Comparison of ENCODE assay signal across 15 mouse cellular contexts in the genomic region with DNA sequence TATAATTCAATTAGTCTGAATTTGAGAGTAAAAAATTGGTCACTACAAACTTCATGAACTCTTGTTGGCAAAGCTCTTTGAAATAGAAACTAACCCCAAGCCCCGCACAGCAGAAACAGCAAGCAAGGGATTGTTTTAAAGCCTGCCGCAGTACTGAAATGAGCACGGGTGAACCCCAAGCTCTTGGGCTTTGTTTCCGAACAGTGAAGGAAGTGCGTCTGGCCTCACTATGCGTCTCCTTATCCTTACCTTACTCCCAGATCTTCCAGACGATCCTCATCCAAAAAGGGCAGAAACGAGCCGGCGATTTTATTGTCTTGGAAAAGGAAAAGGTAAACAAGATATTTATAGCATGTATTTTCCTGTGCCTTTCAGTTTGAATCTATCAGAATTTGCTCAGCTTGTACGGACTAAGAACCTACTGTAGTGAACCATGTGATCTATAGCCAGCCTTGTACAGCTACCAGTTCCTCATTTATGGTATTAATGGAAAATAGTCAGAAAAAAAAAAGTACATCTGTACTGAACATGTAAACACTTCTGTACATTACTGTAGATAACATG. TPM values are rescaled to one million over a fixed set of nuclear protein-coding genes. Genes with fewer than 3 reads are reported as not detected.
DNase-seq lines count a peak whose midpoint lies in the region; ATAC-seq and TF ChIP-seq lines count a peak whose summit lies in the region.
"Had no signal": no experiment of that assay in that cellular context is flagged by ENCODE, and none has a peak within 500 bp of the region (broad histone marks: within the 10 kb centered on the region; RNA-seq: fewer than 3 reads in every experiment).

No protein-coding gene starts in this region.

- DNase-seq in heart, adult 8-10 months (ENCODE audit: low spot score), result no peak
- DNase-seq in B cell, adult 2 months, result peak; percentile 51 to 55
- DNase-seq in kidney, adult 2 months, result no peak
- no peak for DNase-seq in right cerebral cortex, postnatal 14 days
- DNase-seq: cerebellum, adult 11 months; heart, postnatal 4 days; midbrain, embryonic 14.5 days had no signal

- H3K4me1 ChIP-seq in heart, embryonic 16.5 days (ENCODE audit: control insufficient read depth, insufficient read depth, low read length), result peaks cover 14% of the 10 kb centered on the region; the same call in 1 of the 2 replicates
- H3K4me1 ChIP-seq in bone marrow macrophage, adult 2 months (ENCODE audit: control insufficient read depth, insufficient read depth, low read length), result peaks cover 20% of the 10 kb centered on the region
- peaks cover 19% of the 10 kb centered on the region for H3K4me1 ChIP-seq in liver, embryonic 16.5 days (ENCODE audit: control insufficient read depth, low read depth, low read length)
- H3K4me1 ChIP-seq in kidney, adult 2 months (ENCODE audit: control insufficient read depth, insufficient read depth, low read length), result no peaks in the 10 kb centered on the region
- peaks cover 8% of the 10 kb centered on the region; the same call in 1 of the 2 replicates for H3K4me1 ChIP-seq in kidney, embryonic 16.5 days (ENCODE audit: insufficient read depth, low read length)

- H3K27ac ChIP-seq in heart, embryonic 16.5 days (ENCODE audit: low read length), result no peak overlapping the region
- H3K27ac ChIP-seq in bone marrow macrophage, adult 2 months (ENCODE audit: insufficient read depth, low read depth, low read length), result peak overlapping the region; percentile 96
- H3K27ac ChIP-seq in liver, embryonic 16.5 days (ENCODE audit: low read length), result 0 out of 2 replicates have a peak overlapping the region, but pooled peaks have one; percentile 5
- H3K27ac ChIP-seq in kidney, adult 2 months (ENCODE audit: insufficient read depth, low read depth, low read length), result no peak overlapping the region
- H3K27ac ChIP-seq in kidney, embryonic 16.5 days (ENCODE audit: low read length), result no peak overlapping the region
- H3K27ac ChIP-seq: kidney, postnatal 0 days; limb, embryonic 15.5 days had no signal

- H3K4me3 ChIP-seq in heart, embryonic 16.5 days (ENCODE audit: low read length), result no peak overlapping the region
- peak overlapping the region; percentile 76 for H3K4me3 ChIP-seq in bone marrow macrophage, adult 2 months (ENCODE audit: insufficient read depth, low read length)
- peak overlapping the region; percentile 38 for H3K4me3 ChIP-seq in liver, embryonic 16.5 days (ENCODE audit: low read depth, low read length)
- no peak overlapping the region for H3K4me3 ChIP-seq in kidney, adult 2 months (ENCODE audit: insufficient read depth, low read depth, low read length)
- H3K4me3 ChIP-seq in kidney, embryonic 16.5 days (ENCODE audit: low read length), result no peak overlapping the region
- H3K4me3 ChIP-seq: limb, embryonic 15.5 days had no signal

- H3K9me3 ChIP-seq in heart, embryonic 16.5 days (replicated peaks; ENCODE audit: control insufficient read depth, low read length), result no peaks in the 10 kb centered on the region
- no peaks in the 10 kb centered on the region for H3K9me3 ChIP-seq in liver, embryonic 16.5 days (replicated peaks; ENCODE audit: control insufficient read depth, low read length)
- H3K9me3 ChIP-seq in kidney, embryonic 16.5 days (ENCODE audit: low read length), result no peaks in the 10 kb centered on the region
- H3K9me3 ChIP-seq: limb, embryonic 15.5 days had no signal

- H3K27me3 ChIP-seq in heart, embryonic 16.5 days (ENCODE audit: control insufficient read depth, insufficient read depth, low read length), result no peaks in the 10 kb centered on the region
- no peaks in the 10 kb centered on the region for H3K27me3 ChIP-seq in liver, embryonic 16.5 days (ENCODE audit: control insufficient read depth, insufficient read depth, low read depth, low read length)
- H3K27me3 ChIP-seq in kidney, adult 2 months (replicated peaks; ENCODE audit: control insufficient read depth, insufficient read depth, low read length), result no peaks in the 10 kb centered on the region
- H3K27me3 ChIP-seq in kidney, embryonic 16.5 days (ENCODE audit: insufficient read depth, low read length), result no peaks in the 10 kb centered on the region
- H3K27me3 ChIP-seq: limb, embryonic 15.5 days had no signal

- 68% methylated on average over 11 of the region's 11 CpGs for WGBS in heart, embryonic 16.5 days
- WGBS in liver, embryonic 16.5 days (ENCODE audit: insufficient replicate concordance), result 28% methylated on average over 11 of the region's 11 CpGs
- 61% methylated on average over 11 of the region's 11 CpGs for WGBS in kidney, adult 2 months
- 68% methylated on average over 11 of the region's 11 CpGs for WGBS in kidney, embryonic 16.5 days

- no peak for TF ChIP-seq POLR2A in bone marrow macrophage, adult 2 months (IDR thresholded peaks at IDR 0.05; ENCODE audit: borderline replicate concordance, low read depth, low read length)
- no peak for TF ChIP-seq POLR2A in kidney, adult 2 months (IDR thresholded peaks at IDR 0.05; ENCODE audit: low read depth, low read length)

- peak overlapping the region; percentile 3; the same call in 1 of the 2 replicates for H3K4me2 ChIP-seq in heart, embryonic 16.5 days (ENCODE audit: low read depth, low read length)
- H3K4me2 ChIP-seq in liver, embryonic 16.5 days (ENCODE audit: low read depth, low read length), result peak overlapping the region; percentile 21
- H3K4me2 ChIP-seq in kidney, embryonic 16.5 days (replicated peaks; ENCODE audit: low read depth, low read length), result no peak overlapping the region
- H3K4me2 ChIP-seq: limb, embryonic 15.5 days had no signal

- no peak for ATAC-seq in heart, embryonic 16.5 days (replicated peaks; ENCODE audit: extremely low read depth, insufficient read depth, low FRiP score)
- no peak for ATAC-seq in liver, embryonic 16.5 days (ENCODE audit: low read depth)
- no peak for ATAC-seq in kidney, embryonic 16.5 days (ENCODE audit: low FRiP score, low TSS enrichment)

- no peak for TF ChIP-seq CTCF in bone marrow macrophage, adult 2 months (IDR thresholded peaks at IDR 0.05; ENCODE audit: low read depth, low read length)
- no peak for TF ChIP-seq CTCF in kidney, adult 2 months (conservative IDR thresholded peaks at IDR 0.05; ENCODE audit: insufficient read depth, insufficient read length, low read depth, low read length)

- peaks cover 2% of the 10 kb centered on the region; the same call in 1 of the 2 replicates for H3K36me3 ChIP-seq in heart, embryonic 16.5 days (ENCODE audit: control insufficient read depth, insufficient read depth)
- H3K36me3 ChIP-seq in liver, embryonic 16.5 days (ENCODE audit: control insufficient read depth, insufficient read depth), result no peaks in the 10 kb centered on the region
- no peaks in the 10 kb centered on the region for H3K36me3 ChIP-seq in kidney, adult 2 months (ENCODE audit: control insufficient read depth, insufficient read depth, low read length)
- H3K36me3 ChIP-seq in kidney, embryonic 16.5 days (ENCODE audit: insufficient read depth, low read length), result 0 out of 2 replicates have a peak, but pooled peaks cover 8% of the 10 kb centered on the region

- no peak overlapping the region for H3K9ac ChIP-seq in heart, embryonic 16.5 days (ENCODE audit: low read length)
- H3K9ac ChIP-seq in liver, embryonic 16.5 days (ENCODE audit: low read depth, low read length), result 0 out of 2 replicates have a peak overlapping the region, but pooled peaks have one; percentile 4
- no peak overlapping the region for H3K9ac ChIP-seq in kidney, embryonic 16.5 days (replicated peaks; ENCODE audit: low read length)
- H3K9ac ChIP-seq: limb, embryonic 15.5 days had no signal

RNA-seq across cellular contexts. Expression of gene Samhd1, which starts 5.4 kb away (rescaled TPM):
- 15.3 and 17.0 TPM in 2 replicates for polyA plus RNA-seq in heart, embryonic 16.5 days (2015; fragmentation: Nextera tagmentation; extraction: Ambion mirVana)
- total RNA-seq in heart, adult 8-10 months (2022), result 10 to 100 TPM; 20.5 to 23.6 (median 21.5) TPM
- 496 and 503 TPM in 2 replicates for polyA plus RNA-seq in bone marrow macrophage, adult 2 months (2012; ENCODE audit: insufficient read depth, insufficient read length, missing spikeins)
- 14.9 and 16.3 TPM in 2 replicates for polyA plus RNA-seq in liver, embryonic 16.5 days (2015; fragmentation: Nextera tagmentation; extraction: Ambion mirVana)
- 16.4 and 23.5 TPM in 2 replicates for polyA plus RNA-seq in kidney, adult 2 months (2012; rRNA removed)
- polyA plus RNA-seq in kidney, embryonic 16.5 days (2015; fragmentation: Nextera tagmentation; extraction: Ambion mirVana), result 25.9 and 27.1 TPM in 2 replicates

RNA-seq across cellular contexts. Expression of gene Tldc2, which starts 42.8 kb away (rescaled TPM):
- polyA plus RNA-seq in heart, embryonic 16.5 days (2015; fragmentation: Nextera tagmentation; extraction: Ambion mirVana), result not detected in 2 replicates
- not detected for total RNA-seq in heart, adult 8-10 months (2022)
- not detected in 2 replicates for polyA plus RNA-seq in bone marrow macrophage, adult 2 months (2012; ENCODE audit: insufficient read depth, insufficient read length, missing spikeins)
- not detected in 2 replicates for polyA plus RNA-seq in liver, embryonic 16.5 days (2015; fragmentation: Nextera tagmentation; extraction: Ambion mirVana)
- polyA plus RNA-seq in kidney, adult 2 months (2012; rRNA removed), result 11.3 and 12.2 TPM in 2 replicates
- 0.53 and 0.71 TPM in 2 replicates for polyA plus RNA-seq in kidney, embryonic 16.5 days (2015; fragmentation: Nextera tagmentation; extraction: Ambion mirVana)
- total RNA-seq: heart, postnatal 4 days; left cerebral cortex, adult 18-20 months had no signal
- polyA plus RNA-seq: embryonic facial prominence, embryonic 11.5 days; limb, embryonic 15.5 days; midbrain, embryonic 14.5 days had no signal

RNA-seq across cellular contexts. Expression of gene Soga1, which starts 50.6 kb away (rescaled TPM):
- 1.7 and 3.1 TPM in 2 replicates for polyA plus RNA-seq in heart, embryonic 16.5 days (2015; fragmentation: Nextera tagmentation; extraction: Ambion mirVana)
- 10 to 100 TPM in 1 of 4 experiments, 1 to 10 TPM in 3; 8.7 to 11.1 (median 8.9) TPM for total RNA-seq in heart, adult 8-10 months (2022)
- polyA plus RNA-seq in bone marrow macrophage, adult 2 months (2012; ENCODE audit: insufficient read depth, insufficient read length, missing spikeins), result 10.9 and 14.9 TPM in 2 replicates
- polyA plus RNA-seq in liver, embryonic 16.5 days (2015; fragmentation: Nextera tagmentation; extraction: Ambion mirVana), result 1.4 and 1.8 TPM in 2 replicates
- 5.3 and 5.4 TPM in 2 replicates for polyA plus RNA-seq in kidney, adult 2 months (2012; rRNA removed)
- 2.5 and 3.6 TPM in 2 replicates for polyA plus RNA-seq in kidney, embryonic 16.5 days (2015; fragmentation: Nextera tagmentation; extraction: Ambion mirVana)

Comparison
In these comparisons a context has a peak if more than half of its experiments do, and no peak if none do; other contexts are left out.
1. H3K27ac ChIP-seq: peak in bone marrow macrophage, adult 2 months (single experiment) and liver, embryonic 16.5 days (single experiment); none in heart, embryonic 16.5 days (single experiment), kidney, adult 2 months (single experiment) and kidney, embryonic 16.5 days (single experiment).
2. H3K4me3 ChIP-seq: peak in bone marrow macrophage, adult 2 months (single experiment) and liver, embryonic 16.5 days (single experiment); none in heart, embryonic 16.5 days (single experiment), kidney, adult 2 months (single experiment) and kidney, embryonic 16.5 days (single experiment).
3. DNase-seq: peak in B cell, adult 2 months (2 of 2); none in heart, adult 8-10 months (single experiment), kidney, adult 2 months (single experiment) and right cerebral cortex, postnatal 14 days (single experiment).
4. RNA of gene Samhd1, which starts 5.4 kb away (polyA plus RNA-seq): 496 to 503 TPM in bone marrow macrophage, adult 2 months; 25.9 to 27.1 TPM in kidney, embryonic 16.5 days, 16.4 to 23.5 TPM in kidney, adult 2 months, 15.3 to 17.0 TPM in heart, embryonic 16.5 days and 14.9 to 16.3 TPM in liver, embryonic 16.5 days; every median in the first group is over 10 times any median in the second.